Mouse (Mus musculus): ENCODE results near the gene Upk2.

Upk2 gene

DNA sequence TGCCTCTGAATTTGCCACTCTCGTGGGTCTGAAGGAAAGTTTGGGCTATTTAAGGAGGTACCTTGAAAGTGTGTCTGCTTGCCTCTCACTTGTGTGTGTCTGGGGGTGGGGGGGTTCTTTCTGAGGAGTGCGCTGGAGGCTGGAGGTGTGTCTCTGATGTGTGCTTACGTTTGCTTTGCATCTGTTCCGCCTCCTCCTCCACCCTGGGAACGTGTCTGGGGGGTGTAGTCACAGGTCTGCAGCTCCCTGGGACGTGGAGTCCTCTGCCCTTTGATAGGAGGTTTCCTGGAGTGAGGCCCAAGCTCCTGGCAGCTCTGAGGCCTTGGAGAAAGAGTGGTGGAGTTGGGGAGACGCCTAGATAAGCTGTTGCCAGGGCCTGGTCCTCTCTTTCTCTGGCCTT is 32.7 kb upstream of the Upk2 start:
- DNase-seq: peak; percentile 99

DNA sequence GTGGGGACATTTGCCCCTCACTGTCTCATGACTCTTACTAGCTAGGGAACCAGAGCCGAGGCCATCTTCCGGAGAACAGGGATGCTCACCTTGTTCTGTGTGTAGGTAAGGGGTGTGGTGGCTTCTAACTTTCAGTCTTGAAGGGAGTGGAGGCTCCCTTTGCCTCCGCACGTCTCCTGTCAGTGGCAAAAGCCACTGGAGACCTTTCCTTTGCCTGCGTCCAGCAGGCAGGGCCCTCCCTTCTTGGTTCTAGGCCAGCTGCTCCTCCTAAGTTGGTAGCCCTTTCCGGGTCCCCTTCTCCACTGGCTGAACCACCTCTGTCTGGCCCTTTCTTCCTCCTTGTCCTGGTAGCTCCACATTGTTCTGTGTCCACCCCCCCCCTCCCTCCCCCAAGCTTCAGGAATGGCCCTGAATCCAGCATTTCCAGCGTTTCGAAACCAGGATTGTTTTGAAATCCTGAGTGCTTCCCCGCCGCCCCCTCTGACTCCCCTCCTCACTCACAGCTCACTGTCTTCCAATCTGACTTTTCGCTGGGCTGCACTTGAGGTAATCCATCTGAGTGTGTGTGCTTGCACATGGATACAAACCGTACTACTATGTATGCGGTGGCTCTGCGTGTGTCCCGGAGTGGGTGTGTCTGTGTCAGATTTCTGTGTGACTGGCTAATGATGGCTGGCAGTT is 32.1 kb upstream of the Upk2 start:
- peak; percentile 98 for DNase-seq

DNA sequence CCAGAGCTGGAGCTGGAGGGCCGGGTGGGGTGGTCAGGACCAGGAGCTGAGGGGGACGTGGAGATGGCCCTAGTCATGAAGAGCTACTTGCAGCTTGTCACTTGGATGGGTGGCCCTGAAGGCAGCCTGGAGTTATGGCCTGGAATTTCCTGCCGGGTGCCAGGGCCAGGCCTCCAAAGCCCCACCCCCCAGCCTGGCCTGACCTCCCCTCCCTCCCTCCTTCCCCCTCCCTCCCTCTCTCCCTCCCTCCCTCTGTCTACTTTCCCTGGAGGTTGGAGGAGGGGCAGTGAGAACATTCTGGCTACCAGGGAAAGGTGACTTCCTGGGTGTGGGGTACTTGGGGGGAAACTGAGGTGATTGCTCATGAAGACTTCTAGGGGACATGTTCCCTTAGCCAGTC is 31.6 kb upstream of the Upk2 start:
- DNase-seq: peak; percentile 97

DNA sequence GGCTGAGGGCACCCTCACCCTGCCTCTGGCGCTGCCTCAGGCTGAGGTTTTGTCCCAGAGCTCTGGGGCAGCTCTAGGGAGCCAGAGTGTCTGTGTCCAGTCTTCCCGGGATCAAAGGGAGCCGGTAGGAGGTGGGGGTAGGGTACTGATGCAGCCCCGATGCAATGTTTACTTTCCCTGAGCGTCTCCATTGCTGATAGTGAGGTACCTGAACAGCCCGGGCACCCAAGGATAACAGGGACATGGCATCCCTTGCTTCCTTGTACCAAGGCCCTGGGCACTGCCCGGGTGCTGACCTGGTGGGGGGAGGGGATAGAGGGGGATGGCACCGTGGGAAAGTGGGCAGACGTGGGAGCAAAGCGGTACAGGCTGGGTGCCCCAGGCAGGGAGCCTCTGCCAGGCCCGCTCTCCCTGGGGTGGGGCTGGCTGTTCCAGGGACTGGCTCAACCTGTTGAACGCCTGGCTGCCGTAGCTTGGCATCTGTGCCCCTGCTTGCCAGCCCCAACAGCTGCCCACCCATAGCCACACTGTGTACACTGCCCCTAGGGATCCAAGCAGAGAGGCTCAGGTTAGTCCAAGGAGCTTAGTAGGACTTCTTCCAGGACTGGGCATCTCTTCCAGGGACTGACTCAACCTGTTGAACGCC is 30.9 kb upstream of the Upk2 start:
- peak; percentile 94 for DNase-seq

DNA sequence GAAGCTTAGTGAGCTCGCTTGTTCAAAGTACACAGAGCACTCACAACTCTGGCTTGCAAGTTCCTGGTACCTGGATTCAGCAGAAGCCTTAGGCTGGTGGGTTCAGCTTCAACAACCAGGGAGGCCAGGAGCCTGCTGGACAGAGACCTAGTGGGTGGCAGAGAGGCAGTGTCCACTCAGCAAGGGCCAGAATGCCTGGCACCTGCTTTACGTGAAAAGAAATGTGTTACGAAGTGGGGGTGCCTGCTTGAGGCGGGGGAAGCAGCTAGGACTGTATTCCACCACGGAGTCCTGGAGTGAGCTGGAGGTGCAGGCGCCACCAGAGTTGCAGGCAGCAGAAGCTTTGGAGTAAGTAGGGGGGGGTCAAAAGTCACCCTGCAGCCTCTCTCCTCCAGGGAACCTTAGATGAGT is 30.3 kb upstream of the Upk2 start:
- DNase-seq: no peak

DNA sequence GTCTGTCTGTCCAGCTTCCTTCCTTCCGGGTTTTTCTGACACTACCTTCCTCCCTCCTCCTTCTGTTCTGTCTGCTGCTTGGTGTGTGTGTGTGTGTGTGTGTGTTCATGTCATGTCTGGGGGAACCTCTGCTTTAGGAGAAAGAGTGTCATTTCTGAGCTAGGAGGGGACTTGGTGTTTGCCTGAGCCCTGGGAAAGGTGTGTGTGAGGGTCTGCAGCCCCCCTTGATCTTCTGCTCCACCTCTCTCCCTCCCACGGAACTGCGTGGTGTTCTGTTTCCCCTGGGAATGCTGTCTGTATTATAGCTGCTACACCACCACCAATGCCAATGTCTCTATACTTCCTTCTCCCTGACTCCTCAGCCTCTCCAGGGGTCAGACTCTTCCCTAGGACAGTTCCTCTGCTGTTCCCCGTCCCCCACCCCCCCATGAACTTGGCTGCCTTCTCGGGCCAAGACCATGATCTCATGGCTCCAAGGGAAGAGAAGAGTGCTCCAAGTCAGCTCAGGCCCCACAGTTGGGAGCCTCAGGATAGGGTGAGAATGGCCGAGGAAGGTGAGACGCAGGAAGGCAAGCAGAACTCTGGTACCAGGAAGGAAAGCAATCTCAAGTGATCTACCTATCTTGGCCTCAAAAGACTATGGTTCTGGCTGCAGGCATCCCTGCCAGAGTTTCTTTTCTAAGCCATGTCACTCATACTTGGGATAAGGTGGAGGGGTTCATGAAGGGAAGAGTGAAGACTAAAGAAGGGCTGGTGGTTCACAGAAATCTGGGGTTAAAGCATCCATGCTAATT is 29.7 kb upstream of the Upk2 start:
- DNase-seq: peak; percentile 95

DNA sequence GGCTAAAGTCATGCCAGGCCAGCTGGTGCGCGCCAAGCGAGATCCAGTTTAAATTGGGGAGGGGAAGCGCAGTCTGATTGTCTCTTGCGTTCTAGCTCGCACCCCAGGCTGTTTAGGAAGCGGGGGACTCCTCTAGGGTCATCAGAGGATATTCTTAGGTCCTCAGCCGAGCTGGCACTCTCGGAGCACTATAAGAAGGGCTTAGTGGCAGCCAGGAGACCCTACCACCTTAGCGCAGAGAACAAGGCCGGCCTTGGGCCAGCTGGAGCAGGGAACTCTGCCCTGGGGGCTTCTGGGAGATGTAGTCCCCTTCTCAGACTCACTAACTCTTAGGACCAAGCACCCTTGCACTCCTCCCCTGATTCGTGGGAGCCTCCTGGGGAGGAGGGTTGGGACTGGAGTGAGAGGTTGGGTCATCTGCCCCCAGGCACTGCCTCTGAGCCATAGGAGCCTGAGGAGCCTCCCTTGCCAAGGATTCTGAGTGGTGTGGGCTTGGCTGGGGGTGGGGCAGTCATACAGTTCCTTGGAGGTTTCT is 28.8 kb upstream of the Upk2 start:
- DNase-seq: peak; percentile 98

DNA sequence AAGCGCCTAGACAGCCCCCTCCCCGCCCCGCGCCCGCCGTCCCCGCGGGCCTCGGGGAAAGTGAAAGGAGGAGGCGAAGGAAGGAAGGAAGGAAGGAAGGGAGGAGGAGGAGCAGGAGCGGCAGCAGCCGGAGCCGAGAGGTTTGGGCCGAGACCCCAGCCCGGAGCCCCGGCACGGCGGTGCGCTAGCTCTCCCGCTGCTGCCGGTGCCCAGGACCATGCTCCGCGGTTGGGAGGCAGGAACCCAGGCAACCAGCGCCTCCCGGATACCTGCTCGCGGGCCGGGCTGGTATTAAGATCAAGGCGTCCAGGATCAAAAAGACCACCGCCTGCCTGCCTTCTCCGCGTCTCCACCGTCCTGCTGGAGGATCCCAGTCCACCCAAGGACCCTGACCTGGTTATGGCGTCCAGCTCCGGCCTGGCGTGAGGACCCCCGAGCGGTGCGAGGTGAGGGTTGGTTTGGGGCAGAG is 28.3 kb upstream of the Upk2 start:
- no peak for DNase-seq

DNA sequence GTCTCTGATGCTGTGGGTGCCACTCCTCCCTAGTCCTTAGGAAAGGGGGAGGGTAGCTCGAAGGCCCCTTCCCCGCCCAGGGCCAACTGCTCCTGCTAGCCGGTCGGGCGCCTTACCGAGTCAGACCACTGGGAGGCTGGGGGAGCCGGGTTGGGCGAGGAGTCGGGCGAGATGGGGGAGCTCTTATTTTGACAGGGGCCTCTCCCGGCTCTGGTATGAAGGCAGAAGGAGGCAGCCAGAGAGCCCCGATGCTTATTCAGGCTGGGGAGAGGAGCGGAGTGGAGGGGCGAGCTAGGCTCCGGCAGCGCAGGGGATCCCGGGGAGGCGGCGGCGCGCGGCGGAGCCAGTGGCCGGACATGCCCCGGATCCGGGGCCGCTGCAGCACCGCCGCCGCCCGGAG is 27.8 kb upstream of the Upk2 start, which contains the start of gene Bcl9l:
Gene Bcl9l, plus strand, starts transcription at position 274 of the 400 bp plus-strand sequence.
- peak; percentile 100 for DNase-seq

DNA sequence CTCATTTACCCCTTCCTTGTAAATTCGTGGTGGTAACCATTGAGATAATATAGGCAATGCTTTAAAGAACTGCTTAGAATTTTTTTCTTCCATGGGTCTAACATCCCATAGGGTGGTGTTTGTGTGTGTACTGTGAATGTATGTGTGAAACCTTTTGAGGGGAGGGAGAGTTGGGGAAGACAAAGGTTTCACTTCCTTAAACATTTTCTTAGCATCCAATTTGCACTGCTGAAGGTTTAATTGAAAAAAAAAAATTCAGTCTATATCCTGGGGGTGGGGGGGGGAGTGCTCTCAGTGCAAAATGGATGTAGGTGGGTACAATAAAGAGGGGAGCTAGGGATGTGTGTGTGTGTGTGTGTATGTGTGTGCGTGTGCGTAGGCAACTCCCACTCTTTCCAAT is 27.3 kb upstream of the Upk2 start:
- no peak for DNase-seq

DNA sequence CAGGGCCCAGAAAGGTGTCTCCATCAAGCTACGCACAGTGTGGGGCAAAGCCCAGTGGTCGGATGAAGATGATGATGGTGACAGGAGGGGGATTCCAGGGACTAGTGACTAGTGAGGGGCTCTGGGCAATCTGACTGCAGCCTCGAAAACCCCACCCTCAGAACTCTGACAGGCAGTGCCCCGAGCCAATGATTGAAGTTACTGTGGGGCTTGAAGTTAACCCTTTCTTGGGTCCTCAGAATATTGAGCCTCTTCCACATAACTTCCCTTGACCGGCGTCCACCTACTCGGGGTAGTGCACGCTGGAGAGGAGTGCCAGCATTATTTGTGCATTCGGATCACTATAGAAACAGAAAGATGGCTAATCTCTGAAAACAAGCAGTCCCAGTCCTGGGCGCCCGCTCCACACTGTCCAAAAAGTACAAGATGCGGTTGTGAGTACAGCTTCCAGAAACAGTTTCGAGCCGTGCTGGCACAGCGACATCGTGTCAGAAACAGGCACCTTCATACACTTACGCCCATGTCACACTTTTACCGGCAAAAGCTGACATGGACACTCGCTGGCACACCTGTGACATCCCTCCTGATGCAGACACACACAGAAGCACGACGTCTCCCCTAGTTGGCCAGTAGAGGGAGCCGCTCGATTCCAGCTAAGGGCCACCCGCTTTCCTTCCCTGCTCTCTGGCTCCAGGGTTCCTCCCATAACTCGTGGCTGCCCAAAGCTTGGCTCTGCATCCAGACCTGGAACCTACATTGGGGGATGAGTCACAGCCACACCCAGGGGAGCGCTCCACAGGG is 25.1 kb upstream of the Upk2 start:
- peak; percentile 99 for DNase-seq

DNA sequence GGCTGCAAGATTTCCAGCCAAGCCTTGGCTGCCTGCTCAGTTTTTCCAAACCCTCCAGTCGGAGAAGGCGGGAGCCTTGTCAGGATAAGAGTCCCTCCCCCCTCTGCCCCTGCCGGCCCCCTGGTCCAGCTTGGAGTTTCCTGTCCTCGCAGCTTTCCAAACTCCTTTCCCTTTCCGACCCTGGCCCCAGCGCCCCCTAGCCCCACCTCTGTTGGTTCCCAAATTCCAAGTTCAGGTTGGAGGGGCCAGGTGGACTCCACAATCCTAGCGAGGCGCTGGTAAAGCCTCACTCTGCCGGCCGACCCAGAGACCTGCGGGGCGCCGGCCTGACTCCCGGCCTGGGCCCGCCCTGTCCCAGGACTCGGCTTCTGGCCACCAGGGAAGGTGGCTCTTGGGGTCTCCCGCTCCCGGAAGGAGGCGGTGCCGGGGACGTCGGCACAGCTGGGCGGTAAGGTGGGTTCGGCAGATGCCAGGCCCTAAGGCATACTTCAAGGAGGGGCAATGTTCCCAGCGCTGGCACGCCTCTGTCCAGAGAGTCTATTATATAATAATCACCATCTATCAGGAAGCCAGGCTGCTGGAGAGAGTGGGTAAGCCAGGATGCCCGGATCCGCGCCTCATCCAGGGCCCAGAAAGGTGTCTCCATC is 24.3 kb upstream of the Upk2 start:
- peak; percentile 99 for DNase-seq

DNA sequence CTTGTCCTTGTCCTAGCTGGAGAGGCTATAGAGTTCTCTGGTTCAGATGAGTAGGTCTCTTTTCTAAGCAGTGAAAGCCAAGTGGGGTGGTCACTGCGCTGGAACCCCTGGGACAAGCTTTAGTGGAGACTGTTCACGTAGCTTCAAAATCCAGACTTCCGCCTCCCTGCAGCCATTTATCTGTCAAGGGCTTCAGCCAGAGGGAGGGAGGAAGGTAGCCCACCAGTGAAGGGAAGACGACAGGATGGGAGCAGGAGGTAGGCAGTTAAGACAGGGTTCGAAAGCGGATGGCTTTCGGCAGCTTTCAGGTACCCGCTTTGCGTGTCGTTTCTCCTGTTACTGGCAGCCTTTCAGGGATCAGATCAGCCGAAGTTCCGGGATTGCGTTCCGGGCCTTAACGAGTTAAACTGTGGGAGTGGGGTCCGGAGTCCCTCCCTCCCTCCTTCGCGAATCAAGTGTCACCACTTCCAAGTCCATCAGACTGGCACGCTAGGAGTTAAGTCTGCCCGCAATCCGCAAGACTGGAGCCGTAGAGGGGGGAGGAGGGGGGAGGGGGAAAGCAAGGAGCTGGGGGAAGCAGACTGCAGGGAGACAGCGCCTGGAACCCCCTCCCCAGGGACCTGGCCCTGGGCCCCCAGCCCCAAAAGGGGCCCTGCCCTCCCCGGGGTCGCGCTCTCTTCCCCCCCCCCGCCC is 23.6 kb upstream of the Upk2 start:
- DNase-seq: no peak

DNA sequence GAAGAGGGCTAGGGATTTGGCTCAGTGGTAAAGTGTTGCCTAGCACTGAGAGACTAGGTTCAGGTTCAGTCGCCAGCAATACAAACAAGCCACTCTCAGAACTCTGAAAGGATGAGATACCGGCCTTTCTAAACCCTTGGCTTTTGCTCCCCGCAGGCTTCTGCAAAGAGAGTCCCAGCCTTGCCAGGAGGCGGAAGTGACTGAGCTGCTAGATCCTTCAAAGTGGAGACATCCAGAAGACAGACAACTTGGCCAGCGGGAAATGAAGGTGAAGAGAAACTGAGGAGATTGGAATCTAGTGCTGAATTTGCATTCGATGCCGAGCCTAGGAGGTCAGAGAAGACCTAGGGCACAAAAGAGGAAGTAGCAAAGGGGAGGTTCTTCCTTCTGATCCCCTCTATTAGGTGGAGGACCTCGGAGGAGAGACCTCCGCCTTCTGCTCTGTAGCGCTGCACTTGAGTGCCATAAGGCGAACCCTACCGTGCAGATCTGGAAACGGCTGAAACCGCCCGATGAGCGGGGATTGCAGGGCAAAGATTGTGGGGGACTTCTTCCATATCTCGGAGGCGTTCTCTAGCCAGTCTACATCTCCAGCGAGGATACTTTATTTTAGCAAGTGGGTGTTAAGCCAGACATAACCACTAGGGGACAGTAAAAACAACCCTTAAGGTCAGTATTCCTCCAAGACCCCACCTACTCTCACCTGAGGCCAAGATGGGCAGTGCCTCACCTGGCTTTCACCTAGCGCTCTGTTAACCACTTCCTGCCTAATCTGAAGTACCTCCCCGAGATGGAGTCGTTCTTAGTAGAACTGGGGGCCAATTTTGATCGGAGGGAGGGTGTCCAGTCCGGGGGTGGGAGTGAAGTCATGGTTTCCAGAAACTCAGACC is 22.8 kb upstream of the Upk2 start:
- DNase-seq: peak; percentile 95

DNA sequence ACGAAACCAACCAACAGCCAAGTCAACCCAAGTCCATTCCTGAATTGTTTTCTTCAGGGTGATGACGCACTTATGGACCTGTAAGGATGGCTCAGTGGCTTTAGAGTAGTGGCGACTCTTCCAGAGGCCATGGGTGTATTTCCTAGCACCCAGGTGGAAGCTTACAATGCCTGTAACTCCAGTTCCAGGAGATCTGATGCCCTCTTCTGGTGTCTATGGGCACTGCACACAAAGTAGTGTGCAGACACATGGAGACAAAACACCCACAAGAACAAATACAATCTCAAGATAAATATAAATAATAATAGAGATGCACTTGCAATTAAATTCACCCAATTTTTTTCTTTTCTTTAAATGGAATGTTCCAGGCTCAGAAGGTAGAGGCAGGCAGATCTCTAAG is 21.2 kb upstream of the Upk2 start:
- no peak for DNase-seq

DNA sequence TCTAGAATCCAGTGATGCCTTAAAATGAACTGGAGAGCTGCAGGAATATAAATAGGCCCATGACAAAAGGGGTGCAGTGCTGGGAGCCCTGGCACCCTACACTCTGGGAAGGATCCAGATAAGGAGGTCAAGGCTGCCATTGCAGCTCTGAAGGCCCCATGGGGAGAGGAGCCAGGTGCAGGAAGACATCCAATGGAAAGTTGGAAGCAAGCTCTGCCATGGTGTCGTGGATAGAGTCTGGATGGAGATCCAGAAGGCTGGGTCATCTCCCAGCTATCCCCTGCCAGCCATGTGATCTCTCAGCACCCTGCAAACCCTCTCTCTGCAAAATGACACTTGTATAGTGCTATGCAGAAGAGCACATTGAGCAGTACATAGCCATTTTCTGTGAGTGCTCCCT is 19.6 kb upstream of the Upk2 start:
- peak; percentile 98 for DNase-seq

DNA sequence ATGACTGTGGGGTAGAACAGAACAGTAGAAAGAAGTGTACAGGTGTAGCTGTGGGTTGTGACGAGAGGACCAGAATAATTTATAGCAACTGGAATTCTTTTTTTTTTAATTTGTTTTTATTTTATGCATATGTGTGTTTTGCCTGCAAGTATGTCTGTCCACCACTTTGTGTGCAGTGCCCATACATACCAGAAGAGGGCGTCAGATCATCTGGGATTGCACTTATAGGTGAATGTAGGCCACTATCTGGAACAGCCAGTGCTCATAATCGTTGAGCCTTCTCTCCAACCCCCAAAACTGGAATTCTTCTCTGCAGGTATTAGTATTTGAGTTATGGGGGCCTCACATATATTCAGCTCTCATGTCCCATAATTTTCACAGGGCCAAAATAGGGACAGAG is 18.4 kb upstream of the Upk2 start:
- no peak for DNase-seq

DNA sequence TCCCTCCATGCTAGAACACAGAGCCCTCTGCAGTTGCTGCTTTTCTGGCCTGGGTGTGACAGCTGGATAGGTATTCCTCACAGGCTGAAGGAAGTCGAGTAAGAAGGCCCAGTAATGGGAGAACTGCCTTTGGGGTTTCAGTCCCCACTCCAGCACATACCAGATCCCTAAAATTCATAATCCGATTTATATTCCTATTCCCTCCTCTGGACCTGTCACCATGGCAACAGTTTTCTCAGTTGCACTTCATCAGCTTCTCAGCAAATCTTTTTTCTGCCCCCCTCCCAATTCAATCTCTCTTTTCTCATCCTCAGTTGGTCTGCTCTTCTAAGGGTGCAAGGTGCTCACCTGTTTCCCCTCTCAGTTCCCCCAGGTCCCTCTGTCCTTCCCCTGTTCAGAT is 14.0 kb upstream of the Upk2 start:
- DNase-seq: no peak

DNA sequence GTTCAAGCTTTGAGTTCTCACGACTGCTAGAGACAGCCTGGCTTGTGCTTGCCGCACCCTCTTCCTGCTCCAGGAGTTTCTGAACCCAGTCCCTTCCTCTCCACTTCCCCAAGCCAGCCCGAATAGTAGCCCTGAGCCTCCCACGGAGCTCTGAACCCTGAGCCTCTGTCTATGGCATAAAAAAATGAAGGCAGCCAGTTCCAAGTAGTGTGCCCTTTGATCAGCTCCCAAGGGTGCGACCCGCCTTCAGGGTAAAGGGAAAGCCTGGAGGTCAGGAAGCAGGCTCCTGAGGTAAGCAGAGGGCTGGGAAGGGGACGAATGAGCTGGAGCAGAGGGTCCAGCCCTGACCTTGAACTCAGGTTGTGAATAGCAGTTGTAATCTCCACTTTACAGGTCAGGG is 13.4 kb upstream of the Upk2 start:
- DNase-seq: no peak

DNA sequence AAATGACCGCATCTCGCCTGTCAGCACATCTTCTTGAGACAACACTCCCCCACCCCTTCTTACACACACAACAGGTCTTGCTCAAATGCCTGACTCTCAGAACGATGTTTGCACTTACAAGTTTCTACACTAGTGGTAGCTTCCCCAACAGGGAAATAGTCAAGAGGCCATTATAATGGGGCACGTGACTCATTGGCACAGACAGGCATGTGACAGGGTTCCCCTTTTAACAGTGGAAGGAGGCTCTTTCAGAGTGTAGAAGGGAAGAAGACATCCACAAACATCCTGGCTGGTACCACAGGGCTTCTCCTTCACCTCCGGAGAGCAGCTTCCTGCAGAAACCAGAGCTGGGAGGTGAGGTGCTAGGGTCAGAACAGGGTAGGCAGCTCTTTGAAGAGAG is 7.2 kb upstream of the Upk2 start:
- no peak for DNase-seq
